Mouse (Mus musculus) embryo, embryonic 10.5 days (tissue): ENCODE measurements around the gene Tmem132b.

Experiments
- DNase-seq: peaks from one replicate; pipeline ENCODE4 v3.0.0-alpha.2; 2015; ENCODE audit warnings: low spot score

Gene Tmem132b

DNA sequence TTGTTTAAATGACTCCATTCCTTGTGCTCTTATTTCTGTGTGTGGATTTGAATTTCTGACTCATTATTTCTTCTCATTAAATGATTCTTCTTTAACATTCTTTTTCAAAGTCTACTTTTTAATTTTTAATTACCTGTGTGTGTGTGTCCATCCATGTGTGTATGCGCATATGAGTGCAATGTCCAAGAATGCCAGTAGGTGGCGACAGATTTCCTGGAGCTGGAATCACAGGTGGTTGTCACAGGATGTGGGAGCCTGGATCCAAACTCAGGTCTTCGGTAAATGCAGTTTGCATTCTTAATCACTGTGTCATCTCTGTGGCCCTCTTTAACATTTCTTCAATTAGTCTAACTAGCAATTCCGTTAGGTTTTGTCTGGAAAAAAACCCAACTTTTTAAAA is 240.7 kb downstream of the Tmem132b start:
- DNase-seq: no peak

DNA sequence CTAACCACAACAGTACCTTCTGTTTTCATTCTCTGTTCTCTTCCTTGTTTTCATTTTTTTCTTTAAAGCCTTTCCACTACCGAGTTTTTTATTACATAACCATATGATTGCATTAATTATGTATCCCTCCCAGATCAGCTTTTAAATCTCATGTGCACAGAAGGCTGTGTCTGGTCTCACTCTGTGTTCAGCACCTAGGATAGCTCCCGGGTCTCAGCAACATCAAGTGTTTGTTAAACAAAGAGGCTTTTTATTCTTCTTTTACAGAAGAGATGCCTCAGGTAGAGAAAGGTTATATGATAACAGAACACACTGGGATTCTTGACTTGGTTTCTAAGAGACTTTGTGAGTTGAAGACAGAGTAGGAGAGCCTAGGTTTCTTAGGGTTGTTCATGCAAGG is 241.2 kb downstream of the Tmem132b start:
- peak; percentile 46 for DNase-seq

GRCm38 (mm10) chr5:125780332-125780731 is 248.8 kb downstream of the Tmem132b start:
- no peak for DNase-seq

- DNase-seq: no peak
Observed at GRCm38 (mm10) chr5:125792643-125793042, 261.1 kb downstream of the Tmem132b start.

DNA sequence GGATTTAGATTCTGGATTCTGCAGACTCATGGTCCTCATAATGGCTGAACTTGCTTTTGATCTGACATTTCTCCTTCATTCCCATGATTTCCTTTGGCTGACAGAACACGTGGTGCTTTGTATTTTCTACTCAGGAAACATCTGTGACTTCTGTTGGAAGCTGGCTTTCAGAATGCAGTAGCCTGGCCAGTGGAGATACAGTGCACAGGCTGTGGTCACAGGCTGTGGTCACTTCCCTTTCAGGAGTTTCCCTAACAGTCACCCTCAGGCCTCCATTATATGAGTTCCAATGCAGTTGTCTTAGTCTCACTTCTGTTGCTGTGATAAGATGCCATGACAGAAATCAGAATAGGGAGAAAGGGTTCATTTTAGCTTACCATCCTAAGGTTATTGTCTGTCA is 262.7 kb downstream of the Tmem132b start:
- no peak for DNase-seq

DNA sequence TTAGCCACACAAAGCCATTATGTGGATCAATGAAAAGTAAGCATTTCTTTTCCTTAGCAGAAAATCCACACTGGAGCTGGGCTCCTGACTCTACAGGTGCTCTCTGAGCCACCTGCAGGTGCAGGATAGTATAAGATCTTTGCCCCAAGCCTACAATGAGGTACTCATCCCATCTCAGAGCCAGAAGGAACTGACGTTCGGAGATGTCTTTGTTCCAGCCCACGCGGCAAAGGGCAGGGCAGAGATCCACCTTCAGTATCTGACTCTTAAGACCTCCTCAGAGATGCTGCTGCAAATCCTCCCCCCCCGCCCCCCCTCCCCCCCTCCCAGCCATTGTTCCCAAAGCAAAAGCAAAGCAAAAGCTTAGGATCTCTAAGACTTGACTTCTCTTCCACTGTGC is 268.0 kb downstream of the Tmem132b start:
- DNase-seq: no peak

- peak; percentile 60 for DNase-seq
Observed at GRCm38 (mm10) chr5:125800025-125800424, 268.5 kb downstream of the Tmem132b start.

GRCm38 (mm10) chr5:125802801-125803200 is 271.2 kb downstream of the Tmem132b start:
- DNase-seq: no peak

GRCm38 (mm10) chr5:125805327-125805726 is 273.8 kb downstream of the Tmem132b start:
- no peak for DNase-seq

- no peak for DNase-seq
Observed at GRCm38 (mm10) chr5:125807861-125808260, 276.3 kb downstream of the Tmem132b start.

DNA sequence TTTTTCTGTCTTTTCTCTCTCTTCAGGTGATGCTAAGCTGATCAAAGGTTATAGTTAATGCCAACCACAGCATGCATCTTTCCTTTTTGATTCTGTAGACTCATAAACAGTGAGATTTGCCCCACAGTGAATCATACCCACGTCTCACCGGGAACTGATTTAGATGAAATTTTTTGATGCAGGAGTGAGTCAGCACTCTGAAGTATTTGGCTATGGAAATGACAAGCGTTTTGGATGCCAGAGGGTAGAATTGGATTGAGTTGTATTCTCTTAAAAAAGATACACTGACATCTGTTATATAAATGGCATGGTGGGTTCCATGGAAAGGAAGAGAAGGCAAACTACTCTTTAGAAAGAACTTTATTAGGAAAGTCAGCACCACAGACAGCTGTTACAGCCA is 297.8 kb downstream of the Tmem132b start:
- no peak for DNase-seq

DNA sequence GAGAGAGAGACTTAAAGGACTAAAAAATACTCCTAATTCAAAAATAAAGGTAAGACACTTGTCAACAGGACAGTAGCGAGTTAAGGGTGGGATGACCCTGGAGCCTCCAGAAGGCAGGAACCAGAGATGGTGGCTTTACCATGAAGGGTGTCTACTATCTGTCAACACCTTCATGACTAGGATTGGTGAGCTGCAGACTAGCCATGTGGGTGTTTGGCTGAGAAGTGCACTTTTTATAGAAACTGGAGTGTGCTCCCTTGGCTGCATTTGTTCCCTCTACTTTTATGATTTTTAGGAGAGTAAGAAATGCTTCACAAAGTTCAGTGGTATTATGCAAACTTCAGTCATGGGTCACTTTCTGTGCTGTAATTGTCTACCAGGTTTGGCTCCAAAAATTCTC is 304.3 kb downstream of the Tmem132b start:
- DNase-seq: no peak

- no peak for DNase-seq
Observed at GRCm38 (mm10) chr5:125836761-125837160, 305.2 kb downstream of the Tmem132b start.
